Mouse (Mus musculus) frontal cortex, adult (tissue): ENCODE measurements at regions not wholly inside any gene's neighbourhood (a gene's known extent, or its start where the extent isn't known, plus 50 kb on each side); places are given as distances from the start of the nearest gene placed in this dataset.
A peak's percentile ranks its signal among the peaks of the same experiment; 100 is the strongest.

Experiments used
- ATAC-seq: cut with Nextera tagmentation; 2 replicates; pipeline ENCODE4 v1.9.2; 2017; ENCODE audit warnings: mild to moderate bottlenecking, moderate library complexity, mixed read lengths; ENCODE audit not compliant: low TSS enrichment

- ATAC-seq = no peak
Observed at GRCm38 (mm10) chr7:135888598-135888997, 172.4 kb upstream of the Mki67 start.

GRCm38 (mm10) chr7:135889016-135889726 lies 173.0 kb upstream of the Mki67 start:
- ATAC-seq = no peak

- ATAC-seq = no peak
Observed at GRCm38 (mm10) chr7:135898876-135899275, 182.7 kb upstream of the Mki67 start.

DNA sequence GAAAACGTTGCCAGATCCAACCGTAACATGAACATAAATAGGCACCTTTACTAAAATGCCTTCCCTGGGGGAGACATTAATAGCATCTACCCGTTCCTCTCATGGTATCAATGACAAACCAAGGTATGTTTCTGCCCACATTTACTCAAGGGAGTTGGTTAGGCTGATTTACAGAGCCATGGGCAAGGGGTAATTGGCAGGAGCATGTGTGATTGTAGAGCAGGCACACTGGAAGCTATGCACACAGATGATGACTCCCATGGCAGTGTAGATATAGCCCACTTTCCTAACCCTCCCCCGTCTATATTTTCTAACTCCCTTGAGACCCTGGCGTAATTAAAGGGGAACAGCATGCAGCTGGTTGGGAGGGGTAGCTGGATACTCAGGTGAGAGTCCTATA lies 183.6 kb upstream of the Mki67 start:
- ATAC-seq = no peak

DNA sequence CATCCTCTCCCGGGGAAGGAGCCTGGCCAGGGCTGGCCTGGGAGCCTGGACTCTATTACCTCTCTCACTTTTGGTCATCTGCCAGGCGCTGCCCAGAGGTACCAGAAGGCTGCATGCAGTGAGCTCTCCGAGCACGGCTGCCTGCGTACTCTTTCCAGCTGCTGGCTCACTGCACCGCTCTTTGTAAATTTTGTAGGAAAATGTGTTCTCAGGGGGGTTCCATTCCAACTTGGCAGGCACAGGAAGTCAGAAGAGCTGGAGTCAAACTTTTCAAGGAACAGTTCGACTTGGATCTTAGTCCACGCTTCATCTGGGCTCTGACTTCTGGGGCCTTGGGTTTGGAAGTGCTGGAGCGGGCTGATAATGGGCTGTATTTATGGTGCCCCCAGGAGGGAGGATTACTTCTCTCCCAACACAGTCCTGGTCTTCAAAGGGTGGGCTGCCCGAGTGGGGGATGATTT lies 184.7 kb upstream of the Mki67 start:
- no peak for ATAC-seq

- no peak for ATAC-seq
Observed at GRCm38 (mm10) chr7:135902106-135903055, 186.2 kb upstream of the Mki67 start.

DNA sequence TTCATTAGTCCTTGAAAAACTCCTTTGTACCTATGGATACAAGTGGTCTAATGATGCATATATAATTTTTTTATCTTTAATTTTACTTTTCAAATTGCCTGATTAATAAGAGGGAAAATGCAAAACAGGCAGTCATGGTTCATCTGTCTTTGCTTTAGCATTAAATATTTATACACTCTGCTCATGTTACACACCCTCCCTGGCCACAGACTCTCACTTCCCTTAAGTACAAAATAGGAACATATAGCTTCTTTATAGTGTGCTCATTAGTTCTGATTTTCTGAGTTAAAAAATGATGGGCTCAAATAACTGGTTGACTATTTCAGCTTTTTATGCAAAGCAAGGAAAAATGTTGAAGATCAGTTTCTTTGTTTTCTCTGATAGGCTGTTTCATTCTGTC lies 195.2 kb upstream of the Mki67 start:
- ATAC-seq = no peak

DNA sequence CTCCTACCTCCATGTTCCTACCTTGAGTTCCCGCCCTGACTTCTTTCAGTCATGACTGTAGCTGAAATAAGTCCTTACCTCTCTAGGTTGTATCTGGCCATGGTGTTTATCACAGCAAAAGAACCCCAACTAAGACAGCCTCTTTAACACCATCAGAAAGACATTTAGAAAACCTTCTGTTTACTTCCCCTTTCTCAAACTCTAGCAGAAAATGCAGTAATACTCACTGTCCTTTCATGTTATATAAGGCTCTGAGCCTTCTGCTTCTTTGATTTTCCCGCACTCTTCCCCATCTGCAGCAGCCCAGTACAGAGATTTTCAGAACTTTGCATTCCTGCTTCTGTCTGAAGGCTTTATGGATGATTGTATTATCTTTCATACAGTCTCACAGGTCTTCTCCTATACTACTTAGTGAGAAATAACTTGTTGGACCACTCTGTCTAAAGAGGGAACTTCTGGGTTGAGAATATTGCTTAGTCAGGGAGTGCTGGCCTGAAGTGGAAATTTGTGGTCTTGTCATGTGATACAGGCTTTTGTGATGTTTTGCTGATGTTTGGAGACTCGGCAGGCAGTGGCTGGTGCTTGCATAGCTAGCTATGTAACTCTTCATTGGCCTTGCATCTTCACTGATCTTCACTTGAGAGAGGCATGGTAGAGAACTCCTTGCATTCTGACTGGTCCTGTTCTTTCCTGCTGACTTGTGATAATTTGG lies 197.9 kb upstream of the Mki67 start:
- no peak for ATAC-seq

DNA sequence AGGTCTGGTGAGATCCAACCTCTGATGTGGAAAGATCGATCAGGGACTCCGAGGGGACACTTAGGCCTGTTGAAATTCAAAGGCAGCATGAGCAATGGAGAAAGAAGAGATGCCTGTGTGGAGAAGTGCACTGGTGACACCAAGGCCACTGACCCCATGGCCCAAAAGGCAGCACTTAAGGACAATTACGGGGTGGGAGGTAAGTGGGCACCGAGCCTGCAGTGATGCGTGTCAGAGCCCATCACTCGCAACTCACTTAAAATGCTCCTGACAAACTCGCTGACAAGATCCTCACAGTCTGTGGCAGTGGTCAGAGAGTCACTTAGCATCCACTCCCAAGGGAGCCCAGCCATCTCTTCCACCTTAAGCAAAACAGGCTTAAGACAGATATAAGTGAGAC lies 207.7 kb upstream of the Mki67 start:
- ATAC-seq = no peak

- ATAC-seq = no peak
Observed at GRCm38 (mm10) chr7:135924641-135925040, 208.5 kb upstream of the Mki67 start.

DNA sequence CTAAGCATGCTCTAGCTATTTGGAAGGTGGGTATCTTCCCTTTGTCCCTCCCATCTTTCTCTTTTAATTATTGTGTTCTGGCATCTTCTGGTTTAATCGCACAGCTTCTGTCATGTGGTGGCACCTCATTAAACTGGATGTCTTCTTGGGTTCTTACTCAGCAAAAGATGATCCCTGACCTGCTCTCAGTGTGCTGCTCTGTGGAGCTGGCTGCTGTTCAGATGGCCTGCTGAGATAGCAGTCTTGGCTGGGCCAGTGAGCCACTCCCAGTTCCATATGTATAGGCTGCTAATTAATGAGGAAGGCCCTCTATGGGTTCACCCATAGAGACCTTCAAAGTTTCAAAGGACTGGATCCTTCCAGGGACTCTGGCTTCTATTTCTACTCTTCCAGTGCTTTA lies 213.9 kb upstream of the Mki67 start:
- no peak for ATAC-seq

DNA sequence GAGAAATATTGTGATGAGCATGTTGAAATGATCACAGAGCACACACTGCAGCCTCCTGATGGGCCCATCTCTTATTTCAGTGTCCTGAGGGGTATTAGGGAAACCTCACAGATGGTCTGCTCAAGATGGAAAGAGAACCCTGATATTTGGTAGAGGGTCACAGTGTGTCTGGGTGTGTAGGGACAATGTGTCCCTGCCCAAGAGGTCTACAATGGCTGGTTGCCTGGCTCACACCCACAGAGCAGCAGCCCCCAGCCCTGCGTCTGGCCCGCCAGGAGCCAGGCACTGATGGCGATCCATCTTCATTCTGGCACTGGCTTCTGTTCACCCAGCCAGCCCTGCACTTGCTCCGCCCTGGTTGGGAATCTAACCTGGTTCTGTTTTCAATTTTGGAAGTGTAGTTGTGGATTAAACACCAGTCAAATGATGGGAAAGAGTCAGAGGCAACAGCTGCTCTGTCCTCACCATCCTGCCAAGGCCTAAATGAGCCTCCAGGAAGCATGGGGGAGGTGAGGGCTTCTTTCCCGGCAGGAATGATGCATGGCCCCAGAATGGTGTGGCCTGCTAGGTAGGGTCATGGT lies 216.5 kb upstream of the Mki67 start:
- no peak for ATAC-seq

GRCm38 (mm10) chr7:135935180-135935579 lies 219.0 kb upstream of the Mki67 start:
- ATAC-seq = no peak

- no peak for ATAC-seq
Observed at GRCm38 (mm10) chr7:135937465-135937864, 221.3 kb upstream of the Mki67 start.

DNA sequence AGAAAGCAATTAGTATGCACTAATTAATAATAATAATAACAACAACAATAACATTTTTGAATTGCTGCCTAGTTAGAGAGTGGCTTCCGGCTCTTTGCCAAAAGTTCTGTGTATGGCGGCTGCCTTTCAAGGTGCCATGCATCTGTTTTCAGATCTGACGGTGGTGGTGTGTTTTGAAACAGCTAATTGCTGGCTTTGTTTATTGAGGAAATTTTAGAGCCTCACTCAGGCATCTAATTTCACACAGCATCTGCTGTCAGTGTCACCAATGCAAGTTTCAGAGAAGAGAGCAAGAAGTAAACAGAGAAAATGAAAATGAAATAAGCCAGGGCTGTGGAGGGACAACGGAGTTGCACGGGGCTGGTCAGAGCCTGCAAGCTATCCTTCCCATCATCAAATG lies 223.2 kb upstream of the Mki67 start:
- no peak for ATAC-seq

- ATAC-seq = no peak
Observed at GRCm38 (mm10) chr7:135942826-135943225, 226.7 kb upstream of the Mki67 start.

DNA sequence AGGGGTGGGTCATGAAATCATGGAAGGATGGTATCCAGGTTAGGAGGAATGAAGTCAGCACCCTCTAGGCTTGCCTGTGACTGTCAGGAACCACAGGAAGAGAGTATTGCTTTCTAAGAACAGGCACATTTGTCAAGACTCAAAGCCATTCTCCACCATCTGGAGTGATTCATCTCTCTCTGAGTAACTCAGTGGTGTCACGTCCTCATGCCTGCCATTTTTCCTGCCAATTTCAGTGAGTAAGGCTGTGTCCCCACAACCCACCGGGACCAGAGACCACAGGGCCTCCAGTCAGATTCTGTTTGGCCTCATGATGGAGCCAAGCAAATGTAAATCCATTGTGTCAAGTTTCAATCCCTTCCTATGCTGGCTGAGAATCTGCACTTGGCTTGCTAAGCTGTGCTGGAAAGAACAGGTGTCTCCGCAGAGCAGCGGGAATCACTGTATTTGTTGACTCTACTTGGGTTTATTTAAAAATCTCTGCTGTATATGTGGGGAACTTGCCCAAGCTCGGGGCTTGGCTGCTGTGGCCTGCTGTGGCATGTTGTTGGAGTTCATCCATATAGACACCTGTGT lies 230.0 kb upstream of the Mki67 start:
- ATAC-seq = peak; percentile 84

- peak; percentile 81 for ATAC-seq
Observed at GRCm38 (mm10) chr7:135961026-135961425, 244.9 kb upstream of the Mki67 start.

GRCm38 (mm10) chr7:135965528-135965927 lies 249.4 kb upstream of the Mki67 start:
- ATAC-seq = peak; percentile 13; the same call in 1 of the 2 replicates

GRCm38 (mm10) chr7:135966231-135966630 lies 250.1 kb upstream of the Mki67 start:
- ATAC-seq = no peak

- ATAC-seq = no peak
Observed at GRCm38 (mm10) chr7:135968638-135969037, 252.5 kb upstream of the Mki67 start.

DNA sequence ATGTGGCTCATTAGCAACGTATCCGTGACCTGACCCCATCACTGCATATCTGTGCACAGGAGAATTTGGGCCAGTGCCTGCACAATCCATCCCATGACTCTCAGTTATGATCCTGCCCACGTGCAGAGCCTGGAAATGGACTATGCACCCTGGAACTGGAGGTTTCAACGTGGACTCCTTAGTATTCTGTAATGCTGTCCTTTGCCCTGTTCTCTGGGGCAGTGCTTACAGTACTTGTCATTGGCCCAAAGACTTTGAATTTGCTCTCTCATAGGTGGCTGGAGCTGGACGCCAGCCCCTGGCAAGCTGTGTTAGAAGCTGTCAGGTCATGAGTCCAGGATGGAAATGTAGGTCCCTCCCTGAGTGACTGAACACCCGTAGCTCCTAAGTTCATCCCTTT lies 269.9 kb upstream of the Mki67 start:
- no peak for ATAC-seq
